Mouse (Mus musculus) CD8-positive naive resting alpha-beta T cell, adult 2 months (primary cell): ENCODE results near the gene Lrrc28.

ENCODE experiments used
- DNase-seq, 2 experiments: peaks; one replicate each; pipeline ENCODE4 v3.0.0; 2022; ENCODE audit warnings: low read depth in 2 of 2, low spot score in 2 of 2

Gene Lrrc28

GRCm38 (mm10) chr7:67596961-67597360 lies 48.1 kb downstream of the Lrrc28 start:
- no peak for DNase-seq

GRCm38 (mm10) chr7:67596322-67596721 lies 48.7 kb downstream of the Lrrc28 start:
- DNase-seq = no peak

- DNase-seq = no peak
These were observed 51.2 kb downstream of the Lrrc28 start for GRCm38 (mm10) chr7:67593902-67594301.

GRCm38 (mm10) chr7:67592670-67593069 lies 52.4 kb downstream of the Lrrc28 start:
- no peak for DNase-seq

GRCm38 (mm10) chr7:67588743-67589142 lies 56.3 kb downstream of the Lrrc28 start:
- DNase-seq = no peak

GRCm38 (mm10) chr7:67586479-67586878 lies 58.6 kb downstream of the Lrrc28 start:
- DNase-seq = no peak

GRCm38 (mm10) chr7:67583852-67584251 lies 61.2 kb downstream of the Lrrc28 start:
- DNase-seq = no peak

GRCm38 (mm10) chr7:67578783-67579482 lies 66.1 kb downstream of the Lrrc28 start:
- no peak for DNase-seq

GRCm38 (mm10) chr7:67578044-67578443 lies 67.0 kb downstream of the Lrrc28 start:
- DNase-seq = no peak

- no peak for DNase-seq
These were observed 78.4 kb downstream of the Lrrc28 start for GRCm38 (mm10) chr7:67566510-67567237.

- no peak for DNase-seq
These were observed 79.9 kb downstream of the Lrrc28 start for GRCm38 (mm10) chr7:67565132-67565531.

- DNase-seq = no peak
These were observed 82.9 kb downstream of the Lrrc28 start for GRCm38 (mm10) chr7:67562176-67562575.

GRCm38 (mm10) chr7:67559486-67559885 lies 85.6 kb downstream of the Lrrc28 start:
- DNase-seq = no peak

- DNase-seq = no peak
These were observed 86.8 kb downstream of the Lrrc28 start for GRCm38 (mm10) chr7:67558230-67558629.

GRCm38 (mm10) chr7:67554863-67555262 lies 90.2 kb downstream of the Lrrc28 start:
- DNase-seq = no peak

GRCm38 (mm10) chr7:67551242-67551641 lies 93.8 kb downstream of the Lrrc28 start:
- DNase-seq = no peak

- peak in 1 of 2 experiments; percentile 4 for DNase-seq
These were observed 96.0 kb downstream of the Lrrc28 start for GRCm38 (mm10) chr7:67549073-67549561.

GRCm38 (mm10) chr7:67548599-67549041 lies 96.4 kb downstream of the Lrrc28 start:
- no peak for DNase-seq

GRCm38 (mm10) chr7:67546282-67546681 lies 98.8 kb downstream of the Lrrc28 start:
- DNase-seq = no peak

GRCm38 (mm10) chr7:67544586-67544985 lies 100.5 kb downstream of the Lrrc28 start:
- DNase-seq = no peak

- DNase-seq = no peak
These were observed 101.4 kb downstream of the Lrrc28 start for GRCm38 (mm10) chr7:67543641-67544040.
